Mouse (Mus musculus): Measurements from ENCODE around the gene Gm43951. TPM values are rescaled to one million over a fixed set of nuclear protein-coding genes. Genes with fewer than 3 reads are reported as not detected.

Gene Gm43951
- polyA plus RNA-seq, 1 experiment from 2014 or later, result 0.05 TPM

DNA sequence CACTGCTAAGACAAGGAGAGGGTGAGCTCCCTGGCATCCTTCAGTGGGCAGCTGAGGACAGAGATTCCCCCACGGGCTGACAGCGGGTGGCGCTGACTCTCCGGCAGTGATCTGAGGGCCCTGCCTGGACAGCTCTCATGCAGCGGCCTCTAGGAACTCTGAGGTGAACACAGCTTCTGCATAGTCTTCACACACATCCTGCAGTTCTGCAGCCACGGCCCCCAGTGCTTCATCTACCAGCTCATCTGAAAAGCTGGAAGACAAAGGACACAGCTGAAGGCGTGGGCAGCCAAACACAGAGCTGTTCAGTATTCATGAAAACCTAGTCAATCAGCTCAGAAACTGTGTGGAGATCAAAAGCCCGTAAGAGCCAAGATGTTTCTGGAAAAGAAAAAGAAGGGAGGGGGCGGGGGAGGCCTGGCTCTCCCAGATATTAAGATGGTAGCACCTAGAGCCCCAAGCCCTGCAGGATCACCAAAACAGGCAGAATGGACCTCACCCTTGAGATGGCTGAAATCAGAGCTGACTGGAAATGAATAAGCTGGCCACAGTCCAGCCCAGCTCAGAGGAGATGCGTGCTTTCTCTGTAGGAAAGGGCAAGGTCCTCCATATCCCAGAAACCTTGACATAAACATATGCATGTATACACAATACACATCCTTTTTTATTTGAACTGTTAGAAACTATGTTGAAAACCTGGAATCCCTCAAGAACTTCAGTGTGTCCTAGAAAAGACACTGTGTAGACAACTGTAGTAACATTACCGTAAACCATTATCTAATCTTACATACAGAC, 51.3 kb downstream of the Gm43951 start:
- 80% methylated on average over 11 of the region's 11 CpGs for WGBS (ENCODE audit: insufficient replicate concordance)
- no peak for ATAC-seq
- Histone ChIP-seq H3K9ac (no peak overlapping the region), H3K27me3 (replicated peaks) (no peaks in the 10 kb centered on the region), H3K27ac (no peak overlapping the region), H3K4me1 (no peaks in the 10 kb centered on the region), H3K4me2 (no peak overlapping the region), H3K4me3 (no peak overlapping the region), H3K9me3 (replicated peaks) (no peaks in the 10 kb centered on the region), H3K36me3 (peaks cover 47% of the 10 kb centered on the region)

Other genes starting within 250 kb of the Gm43951 start
- gene Aipl1, start 169.3 kb downstream of the Gm43951 start, polyA plus RNA-seq (2016; fragmentation: Nextera tagmentation; extraction: Ambion mirVana), result 0.13 and 0.19 TPM in 2 replicates
- gene Pimreg, start 164.8 kb downstream of the Gm43951 start, polyA plus RNA-seq (2016; fragmentation: Nextera tagmentation; extraction: Ambion mirVana), result 43.2 and 44.2 TPM in 2 replicates
- 0.18 and 0.19 TPM in 2 replicates for gene Pitpnm3, start 71.1 kb downstream of the Gm43951 start, polyA plus RNA-seq (2016; fragmentation: Nextera tagmentation; extraction: Ambion mirVana)
- 5.3 and 7.6 TPM in 2 replicates for gene 4933427D14Rik, start 619 bp upstream of the Gm43951 start, polyA plus RNA-seq (2016; fragmentation: Nextera tagmentation; extraction: Ambion mirVana)
- 95.4 and 96.6 TPM in 2 replicates for gene Txndc17, start 707 bp upstream of the Gm43951 start, polyA plus RNA-seq (2016; fragmentation: Nextera tagmentation; extraction: Ambion mirVana)
- gene Med31, start 8.8 kb upstream of the Gm43951 start, polyA plus RNA-seq (2016; fragmentation: Nextera tagmentation; extraction: Ambion mirVana), result 15.0 and 16.7 TPM in 2 replicates
- not detected in 2 replicates for gene Slc13a5, start 60.4 kb upstream of the Gm43951 start, polyA plus RNA-seq (2016; fragmentation: Nextera tagmentation; extraction: Ambion mirVana)
- 2.2 and 2.4 TPM in 2 replicates for gene Xaf1, start 94.8 kb upstream of the Gm43951 start, polyA plus RNA-seq (2016; fragmentation: Nextera tagmentation; extraction: Ambion mirVana)
- not detected in 2 replicates for gene Fbxo39, start 107.6 kb upstream of the Gm43951 start, polyA plus RNA-seq (2016; fragmentation: Nextera tagmentation; extraction: Ambion mirVana)
- 0.08 and 0.12 TPM in 2 replicates for gene Tekt1, start 155.6 kb upstream of the Gm43951 start, polyA plus RNA-seq (2016; fragmentation: Nextera tagmentation; extraction: Ambion mirVana)
- gene Smtnl2, start 204.9 kb upstream of the Gm43951 start, polyA plus RNA-seq (2016; fragmentation: Nextera tagmentation; extraction: Ambion mirVana), result 11.3 and 12.5 TPM in 2 replicates
- gene Ggt6, start 228.7 kb upstream of the Gm43951 start, polyA plus RNA-seq (2016; fragmentation: Nextera tagmentation; extraction: Ambion mirVana), result 0.12 TPM in 1 of 2 replicates, not detected in the other
- 174 and 192 TPM in 2 replicates for gene Mybbp1a, start 234.5 kb upstream of the Gm43951 start, polyA plus RNA-seq (2016; fragmentation: Nextera tagmentation; extraction: Ambion mirVana)

Measured in liver, embryonic 12.5 days (tissue).